Mouse (Mus musculus) T-helper 1 cell (primary cell): Measurements from ENCODE around the gene Egf.

ENCODE experiments used
- in situ Hi-C: fragments of 300-600 bp; cut with MboI, MseI; formaldehyde crosslinking; loops from one replicate; pipeline ENCODE4 v1.15.1; 2025; ENCODE audit warnings: high pct_unique_total_duplicates

Gene Egf

GRCm38 (mm10) chr3:129723311-129723710 lies 31.8 kb downstream of the Egf start:
- in situ Hi-C loops = no loop called here

DNA sequence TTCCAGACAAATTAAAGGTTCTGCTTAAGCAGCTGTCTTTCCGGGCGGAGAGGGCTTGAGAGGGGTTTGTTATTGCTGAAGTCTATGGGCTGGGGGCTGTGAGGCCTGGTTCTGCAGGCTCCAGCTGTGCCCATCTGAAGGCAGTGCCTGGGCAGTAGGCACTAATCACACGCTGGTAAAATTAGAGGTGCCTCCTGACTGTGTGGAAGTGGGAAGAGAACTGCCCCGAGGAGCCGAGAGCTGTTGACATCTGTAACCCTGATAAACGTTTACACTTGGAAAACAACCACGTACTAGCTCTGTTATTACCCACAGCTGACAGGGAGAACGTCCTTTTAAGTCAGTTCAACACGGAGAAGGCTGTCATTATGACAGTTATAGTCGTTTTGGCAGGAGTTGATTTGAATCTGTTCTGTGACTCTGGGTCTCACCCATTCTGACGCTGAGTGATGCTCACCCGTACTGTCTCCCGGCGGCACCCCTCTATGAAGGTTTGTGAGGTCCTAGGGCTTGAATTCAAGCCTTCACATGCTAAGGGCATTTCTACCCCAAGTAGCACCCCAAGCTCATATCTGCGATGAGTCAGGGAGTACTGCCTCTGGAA lies 40.5 kb downstream of the Egf start:
- in situ Hi-C loops = no loop called here

DNA sequence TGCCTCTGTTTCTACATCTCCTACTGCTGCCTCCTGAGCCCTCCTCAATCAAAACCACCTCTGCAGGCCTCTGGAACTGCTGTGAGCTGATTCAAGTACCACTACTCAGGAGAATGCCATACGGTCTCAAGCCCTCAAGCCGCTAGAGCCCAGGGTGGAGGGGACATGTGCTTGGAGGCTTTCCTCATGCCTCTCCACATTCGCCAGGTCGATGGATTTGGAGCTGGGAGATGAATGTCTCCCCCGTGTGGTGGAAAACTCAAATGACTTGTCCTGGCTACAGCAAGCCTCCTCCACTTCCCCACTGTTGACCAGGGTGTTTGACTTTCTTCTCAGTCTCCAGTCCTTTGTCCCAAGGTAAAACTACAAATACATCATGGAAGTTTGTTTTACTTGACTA lies 47.0 kb downstream of the Egf start:
- in situ Hi-C loops = no loop called here

DNA sequence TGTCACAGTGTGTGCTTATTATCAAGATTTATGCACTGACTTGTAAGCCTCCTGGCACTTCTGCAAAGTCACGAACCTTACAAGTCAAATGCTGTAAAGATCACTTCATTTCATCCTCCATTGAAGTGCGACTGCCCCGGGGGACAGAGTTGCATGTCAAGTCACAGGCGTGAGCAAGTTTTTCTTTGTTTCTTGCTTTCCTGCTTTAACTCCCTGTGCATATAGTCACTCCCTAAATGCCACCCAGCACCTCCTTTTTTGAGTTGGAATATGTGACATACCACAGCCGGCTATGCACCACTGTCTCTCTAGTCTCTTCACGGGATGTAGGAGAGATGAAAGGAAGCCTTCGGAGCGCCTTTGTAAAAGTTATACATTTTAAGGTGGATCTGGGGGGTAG lies 56.2 kb downstream of the Egf start:
- in situ Hi-C loops = no loop called here

GRCm38 (mm10) chr3:129698365-129698764 lies 56.8 kb downstream of the Egf start:
- in situ Hi-C loops = no loop called here

DNA sequence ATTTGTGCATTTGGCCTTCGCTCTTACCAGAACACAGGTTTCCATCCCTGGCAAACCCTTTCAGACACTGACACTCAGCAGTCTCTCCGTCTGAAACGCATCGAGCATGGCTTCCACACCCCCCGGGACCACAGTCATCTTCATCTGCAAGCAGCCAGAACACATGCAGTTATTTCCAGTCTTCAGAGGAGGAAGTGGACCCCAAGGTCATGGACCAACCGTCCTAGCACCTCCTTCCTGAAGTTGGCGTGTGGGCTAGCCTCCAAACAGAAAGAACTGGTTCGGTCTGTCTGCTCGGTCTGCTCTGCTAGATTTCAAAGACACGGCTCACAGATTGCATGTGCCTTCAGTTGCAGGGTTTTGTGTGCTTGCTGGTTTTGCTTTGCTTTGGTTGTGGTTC lies 57.4 kb downstream of the Egf start:
- in situ Hi-C loops = no loop called here

- in situ Hi-C loops = no loop called here
These were observed 59.2 kb downstream of the Egf start for GRCm38 (mm10) chr3:129695943-129696342.

GRCm38 (mm10) chr3:129693581-129693980 lies 61.5 kb downstream of the Egf start:
- in situ Hi-C loops = no loop called here

DNA sequence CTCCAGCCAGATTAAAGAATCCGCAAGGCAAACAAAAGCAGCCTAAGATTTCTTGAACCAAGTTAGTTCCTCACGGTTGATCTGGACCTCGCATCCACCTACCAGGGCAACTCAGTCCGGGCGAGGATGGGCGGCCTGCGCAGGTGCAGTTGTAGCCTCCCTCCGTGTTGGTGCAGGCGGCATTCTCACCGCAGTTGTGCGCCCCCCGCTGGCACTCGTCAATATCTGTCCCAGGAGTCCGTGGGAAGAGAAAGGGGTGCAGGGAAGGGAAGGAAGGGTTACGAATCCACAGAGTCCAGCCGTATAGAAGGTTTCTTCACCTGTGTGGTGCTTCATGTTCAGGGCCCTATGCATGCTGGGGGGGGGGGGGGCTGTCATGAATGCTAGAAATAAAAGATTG lies 62.3 kb downstream of the Egf start:
- in situ Hi-C loops = no loop called here

DNA sequence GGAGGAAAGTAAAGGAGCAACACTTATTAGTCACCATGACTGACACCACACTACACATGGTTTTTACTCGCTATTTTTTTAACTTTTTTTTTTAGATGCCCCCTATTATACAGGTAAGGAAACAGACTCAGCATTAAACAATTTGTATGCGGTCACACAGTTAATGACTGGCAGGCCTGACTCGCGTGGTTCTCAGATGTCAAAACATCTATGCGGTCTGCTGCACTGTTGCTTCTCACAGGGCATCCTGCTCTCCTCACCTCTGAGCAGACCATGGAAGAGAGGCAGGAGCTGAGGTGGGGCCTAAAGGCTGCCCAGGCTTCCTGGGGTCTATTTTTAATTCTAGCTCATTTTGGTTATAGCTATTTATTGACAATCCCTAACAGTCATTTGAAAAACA lies 67.7 kb downstream of the Egf start:
- in situ Hi-C loops = no loop called here

- in situ Hi-C loops = no loop called here
These were observed 68.3 kb downstream of the Egf start for GRCm38 (mm10) chr3:129686698-129687333.

DNA sequence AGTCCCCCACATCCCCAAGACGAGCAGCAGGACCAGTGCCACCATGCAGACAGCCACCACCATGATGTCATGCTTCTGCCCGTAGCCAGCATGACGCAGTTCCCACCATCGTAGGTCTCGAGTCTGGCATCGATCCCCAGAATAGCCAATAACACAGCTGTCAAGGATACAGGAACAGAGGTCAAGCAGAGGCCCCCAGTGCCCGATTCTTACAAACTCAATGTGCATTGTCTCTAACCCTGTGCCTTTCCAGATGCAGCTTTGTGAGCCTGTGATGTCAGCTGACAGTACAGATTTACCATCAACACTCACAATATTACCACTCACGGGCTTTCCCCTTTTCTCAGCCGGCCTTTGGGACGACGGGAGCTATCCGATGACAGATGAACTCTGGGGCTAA lies 68.9 kb downstream of the Egf start:
- in situ Hi-C loops = no loop called here

GRCm38 (mm10) chr3:129683060-129683679 lies 71.9 kb downstream of the Egf start:
- in situ Hi-C loops = loop anchor here (5.0 kb wide), 1 partner anchor 376 kb away; no protein-coding TSS in a partner anchor

- in situ Hi-C loops = loop anchor here (5.0 kb wide), 1 partner anchor 375 kb away; no protein-coding TSS in a partner anchor
These were observed 72.7 kb downstream of the Egf start for GRCm38 (mm10) chr3:129682389-129682788.

DNA sequence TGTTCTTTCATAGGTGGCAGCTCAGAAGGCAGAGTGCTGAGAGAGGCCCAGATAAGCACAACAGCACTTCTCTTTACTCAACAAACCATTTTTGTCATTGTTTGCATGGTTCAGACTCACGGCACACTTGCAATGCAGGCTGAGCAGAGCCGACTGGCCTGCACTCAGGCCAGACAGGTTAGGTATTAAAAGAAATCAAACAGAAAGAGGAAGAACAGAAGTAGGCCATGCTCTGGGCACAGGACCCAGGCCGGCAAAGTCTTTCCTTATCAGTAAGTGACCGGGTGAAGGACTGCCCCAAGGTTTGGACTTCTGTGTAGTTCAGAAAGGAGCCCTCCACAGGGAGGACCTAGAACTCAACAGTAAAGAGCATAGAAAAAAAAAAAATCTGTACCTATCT lies 73.3 kb downstream of the Egf start:
- in situ Hi-C loops = loop anchor here (5.0 kb wide), 1 partner anchor 375 kb away; no protein-coding TSS in a partner anchor

- in situ Hi-C loops = loop anchor here (5.0 kb wide), 1 partner anchor 373 kb away; no protein-coding TSS in a partner anchor
These were observed 74.9 kb downstream of the Egf start for GRCm38 (mm10) chr3:129680258-129680657.

GRCm38 (mm10) chr3:129675923-129676322 lies 79.2 kb downstream of the Egf start:
- in situ Hi-C loops = loop anchor here (5.0 kb wide), 1 partner anchor 239 kb away; no protein-coding TSS in a partner anchor

GRCm38 (mm10) chr3:129663906-129664305 lies 91.2 kb downstream of the Egf start:
- in situ Hi-C loops = no loop called here

DNA sequence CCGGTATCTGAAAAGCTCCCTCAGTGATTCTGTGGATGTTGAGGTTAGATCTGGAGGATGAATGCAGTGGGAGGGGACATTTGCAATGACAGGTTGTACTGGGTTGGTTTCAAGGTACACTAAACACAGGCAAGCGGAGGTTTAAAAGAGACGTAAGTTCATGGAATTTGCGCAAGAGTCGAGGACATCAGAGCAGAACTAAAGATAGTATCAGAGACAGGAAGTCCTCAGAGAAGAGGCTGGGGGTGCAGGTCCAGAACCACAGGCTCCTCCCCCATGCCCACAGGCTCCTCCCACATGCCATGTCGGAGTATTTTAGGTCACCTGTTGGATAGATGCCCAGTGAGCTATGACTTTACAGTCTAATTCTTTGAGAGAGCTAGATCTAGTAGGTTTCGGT lies 96.3 kb downstream of the Egf start:
- in situ Hi-C loops = no loop called here

GRCm38 (mm10) chr3:129657775-129658174 lies 97.3 kb downstream of the Egf start:
- in situ Hi-C loops = no loop called here

GRCm38 (mm10) chr3:129657222-129657621 lies 97.9 kb downstream of the Egf start:
- in situ Hi-C loops = no loop called here

DNA sequence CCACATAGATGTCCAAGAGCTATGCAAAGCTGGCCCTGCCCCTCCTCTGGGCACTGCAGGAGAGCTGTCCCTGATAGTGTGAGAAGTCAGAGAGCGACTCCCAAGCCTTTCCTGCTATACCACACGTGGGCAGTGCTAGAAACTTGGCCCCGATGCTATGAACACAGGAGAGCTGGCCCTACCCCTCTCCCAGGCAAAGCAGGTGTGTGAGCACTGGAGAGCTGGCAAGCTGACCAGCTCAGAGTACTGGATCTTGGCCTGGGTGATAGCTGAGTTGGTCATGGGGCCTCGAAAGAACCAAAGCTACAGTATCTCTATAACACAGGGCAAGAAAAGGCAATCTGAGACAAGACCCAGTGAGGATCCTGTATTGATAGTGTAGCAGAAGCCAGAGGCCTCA lies 98.6 kb downstream of the Egf start:
- in situ Hi-C loops = no loop called here

DNA sequence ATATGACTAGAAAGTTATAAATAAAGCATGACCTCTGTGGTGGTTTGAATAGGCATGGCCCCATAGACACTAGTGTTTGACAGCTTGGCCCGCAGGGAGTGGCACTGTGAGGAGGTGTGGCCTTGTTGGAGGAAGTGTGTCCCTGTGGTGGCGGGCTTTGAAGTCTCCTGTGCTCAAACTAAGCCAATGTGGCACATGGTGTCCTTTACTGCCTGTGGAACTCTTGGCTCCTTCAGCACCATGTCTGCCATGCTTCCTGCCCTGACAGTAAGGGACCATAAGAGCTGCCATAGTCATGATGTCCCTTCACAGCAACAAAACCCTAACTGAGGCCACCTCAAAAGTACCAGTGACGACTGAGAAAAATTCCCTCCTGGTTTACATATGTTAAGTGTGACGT lies 102.6 kb downstream of the Egf start:
- in situ Hi-C loops = no loop called here
